In the genomic region with DNA sequence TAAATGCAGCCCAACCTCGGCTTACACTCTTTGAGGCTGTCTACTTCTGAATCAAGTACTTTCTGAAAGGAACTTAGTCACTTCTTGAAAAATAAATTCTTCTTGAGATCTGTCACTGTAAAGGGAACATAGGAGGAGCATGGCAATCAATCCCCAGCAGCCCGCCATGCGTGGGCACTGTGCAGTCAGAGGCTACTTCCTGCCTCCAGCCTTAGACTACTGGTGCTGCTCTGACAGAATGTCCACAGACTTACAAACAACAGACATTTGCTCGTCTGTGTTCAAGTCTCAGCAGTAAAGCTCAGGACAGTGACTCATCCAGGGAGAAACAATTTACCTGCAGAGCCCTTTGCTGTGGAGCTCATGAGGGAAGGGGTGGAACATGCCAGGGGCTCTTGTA, we compare ENCODE assay signal across 22 mouse cellular contexts. TPM values are rescaled to one million over a fixed set of nuclear protein-coding genes. Genes with fewer than 3 reads are reported as not detected.
A peak's percentile ranks its signal among the peaks of the same experiment; 100 is the strongest.
DNase-seq lines count a peak whose midpoint lies in the region; ATAC-seq and TF ChIP-seq lines count a peak whose summit lies in the region.
"Had no signal": no experiment of that assay in that cellular context is flagged by ENCODE, and none has a peak within 500 bp of the region (broad histone marks: within the 10 kb centered on the region; RNA-seq: fewer than 3 reads in every experiment).

No protein-coding gene starts in this region.

- no peak for TF ChIP-seq CTCF in G1E (IDR thresholded peaks at IDR 0.05; ENCODE audit: low read depth, low read length)

- no peak overlapping the region for H3K27ac ChIP-seq in heart, embryonic 12.5 days (ENCODE audit: poor library complexity, severe bottlenecking)
- H3K27ac ChIP-seq: embryonic facial prominence, embryonic 13.5 days; heart, embryonic 10.5 days; hindbrain, embryonic 14.5 days; macrophage; midbrain, embryonic 15.5 days had no signal

- peaks cover 69% of the 10 kb centered on the region for H3K4me1 ChIP-seq in heart, embryonic 12.5 days (replicated peaks)
- peaks cover 76% of the 10 kb centered on the region for H3K4me1 ChIP-seq in G1E (ENCODE audit: insufficient read depth, low read depth, low read length)

- H3K9me3 ChIP-seq in heart, embryonic 12.5 days (replicated peaks), result peaks cover 8% of the 10 kb centered on the region
- H3K9me3 ChIP-seq in G1E (replicated peaks), result peaks cover 7% of the 10 kb centered on the region
- H3K9me3 ChIP-seq: embryonic facial prominence, embryonic 13.5 days; heart, embryonic 10.5 days; midbrain, embryonic 15.5 days had no signal

- no peak overlapping the region for H3K4me2 ChIP-seq in heart, embryonic 12.5 days
- H3K4me2 ChIP-seq: embryonic facial prominence, embryonic 13.5 days; hindbrain, embryonic 14.5 days; midbrain, embryonic 15.5 days had no signal

- no peak for ATAC-seq in heart, embryonic 12.5 days (ENCODE audit: insufficient number of reproducible peaks, low FRiP score)
- peak; percentile 29 for ATAC-seq in G1E (ENCODE audit: extremely low read depth, insufficient number of reproducible peaks, low FRiP score, poor library complexity, severe bottlenecking)
- ATAC-seq in inflammation-experienced regulatory T-cells, adult 6 months, result peak; percentile 83
- ATAC-seq: forebrain, postnatal 0 days; midbrain, embryonic 15.5 days; Patski had no signal

- peak; percentile 85 for DNase-seq in heart, adult 11 months
- peak; percentile 16 for DNase-seq in G1E (ENCODE audit: low spot score)
- peak; percentile 43 for DNase-seq in naive thymus-derived CD4-positive, alpha-beta T cell, adult 2 months (ENCODE audit: low read depth)
- no peak for DNase-seq in cerebellum, postnatal 25 days
- no peak for DNase-seq in gastrocnemius, postnatal 25 days
- DNase-seq in frontal cortex, postnatal 14 days (ENCODE audit: low spot score in 2 of 2), result no peak
- DNase-seq: adrenal gland, postnatal 25 days; cerebellum, adult 2 months; forebrain, postnatal 0 days; gastrocnemius, postnatal 10 days; heart, postnatal 14 days; kidney, adult 2 months; kidney, postnatal 36 days; thymus, postnatal 14 days had no signal

- no peaks in the 10 kb centered on the region for H3K27me3 ChIP-seq in heart, embryonic 12.5 days (replicated peaks)
- H3K27me3 ChIP-seq in G1E (ENCODE audit: insufficient read depth, low read length), result no peaks in the 10 kb centered on the region
- H3K27me3 ChIP-seq: embryonic facial prominence, embryonic 13.5 days; midbrain, embryonic 15.5 days; Patski had no signal

- 55% methylated on average over 4 of the region's 4 CpGs for WGBS in heart, embryonic 12.5 days

- peaks cover 48% of the 10 kb centered on the region for H3K36me3 ChIP-seq in heart, embryonic 12.5 days
- peaks cover 72% of the 10 kb centered on the region for H3K36me3 ChIP-seq in G1E (replicated peaks)

- no peak overlapping the region for H3K4me3 ChIP-seq in heart, embryonic 12.5 days
- no peak overlapping the region; the same call in 1 of the 2 replicates for H3K4me3 ChIP-seq in G1E (ENCODE audit: low read depth, low read length)
- H3K4me3 ChIP-seq: embryonic facial prominence, embryonic 13.5 days; heart, embryonic 10.5 days; midbrain, embryonic 15.5 days had no signal

- no peak overlapping the region for H3K9ac ChIP-seq in heart, embryonic 12.5 days
- H3K9ac ChIP-seq: embryonic facial prominence, embryonic 13.5 days; forebrain, postnatal 0 days; hindbrain, embryonic 14.5 days; midbrain, embryonic 15.5 days had no signal

RNA-seq across cellular contexts. Expression of gene Arid2, which starts 10.3 kb away (rescaled TPM):
- 21.5 and 21.9 TPM in 2 replicates for polyA plus RNA-seq in heart, embryonic 12.5 days (2016; fragmentation: Nextera tagmentation; extraction: Ambion mirVana)
- total RNA-seq in G1E (2014; fragmentation: Nextera tagmentation) (95.3 and 100 TPM in 2 replicates), G1E (2017) (45.8 and 48.7 TPM in 2 replicates)
- polyA plus RNA-seq in G1E (2012), result 15.8 and 16.0 TPM in 2 replicates
- polyA plus RNA-seq in inflammation-experienced regulatory T-cells, adult 6 months (2017; shearing (Covaris generic)), result 10 to 100 TPM; 13.7 to 21.7 (median 17.0) TPM
- total RNA-seq in gastrocnemius, postnatal 25 days (2021), result 10 to 100 TPM; 11.8 to 13.0 TPM

Comparison
In these comparisons a context has a peak if more than half of its experiments do, and no peak if none do; other contexts are left out.
1. DNase-seq: peak in heart, adult 11 months (single experiment), G1E (single experiment) and naive thymus-derived CD4-positive, alpha-beta T cell, adult 2 months (single experiment); none in cerebellum, postnatal 25 days (0 of 2), gastrocnemius, postnatal 25 days (single experiment) and frontal cortex, postnatal 14 days (0 of 2).